Mouse (Mus musculus): Measurements from ENCODE around the gene Grm4. TPM values are rescaled to one million over a fixed set of nuclear protein-coding genes. Genes with fewer than 3 reads are reported as not detected.
A peak's percentile ranks its signal among the peaks of the same experiment; 100 is the strongest.
"Not testable (repeated sequence)": the region's sequence is repeated elsewhere in the genome, so short reads cannot be mapped to it uniquely, and the experiment has no call there.

Grm4 gene
- total RNA-seq, 2 experiments from 2014 or later: 0.11 to 0.14 TPM

- peak; percentile 25 to 35 for DNase-seq
- intact Hi-C loops (cut with DNase I): no loop called here
Observed at GRCm38 (mm10) chr17:27422726-27423381, 98.3 kb downstream of the Grm4 start.

- DNase-seq: no peak
- intact Hi-C loops (cut with DNase I): no loop called here
Observed at GRCm38 (mm10) chr17:27422371-27422725, 98.9 kb downstream of the Grm4 start.

GRCm38 (mm10) chr17:27421837-27422236 lies 99.4 kb downstream of the Grm4 start:
- intact Hi-C loops (cut with DNase I): no loop called here
- DNase-seq: no peak

GRCm38 (mm10) chr17:27409006-27409405 lies 112.2 kb downstream of the Grm4 start:
- DNase-seq: no peak
- intact Hi-C loops (cut with DNase I): no loop called here

- no peak for DNase-seq
- intact Hi-C loops (cut with DNase I): no loop called here
Observed at GRCm38 (mm10) chr17:27408531-27408930, 112.7 kb downstream of the Grm4 start.

- DNase-seq: no peak
- intact Hi-C loops (cut with DNase I): no loop called here
Observed at GRCm38 (mm10) chr17:27406956-27407355, 114.2 kb downstream of the Grm4 start.

GRCm38 (mm10) chr17:27405376-27406024 lies 115.7 kb downstream of the Grm4 start:
- intact Hi-C loops (cut with DNase I): no loop called here
- no peak for DNase-seq

- intact Hi-C loops (cut with DNase I): no loop called here
- DNase-seq: no peak
Observed at GRCm38 (mm10) chr17:27401200-27401599, 120.0 kb downstream of the Grm4 start.

- intact Hi-C loops (cut with DNase I): no loop called here
- no peak for DNase-seq
Observed at GRCm38 (mm10) chr17:27393931-27394330, 127.3 kb downstream of the Grm4 start.

GRCm38 (mm10) chr17:27393432-27393831 lies 127.8 kb downstream of the Grm4 start:
- intact Hi-C loops (cut with DNase I): no loop called here
- no peak for DNase-seq

GRCm38 (mm10) chr17:27392918-27393317 lies 128.3 kb downstream of the Grm4 start:
- DNase-seq: peak; percentile 4 to 6
- intact Hi-C loops (cut with DNase I): no loop called here

- intact Hi-C loops (cut with DNase I): no loop called here
- no peak for DNase-seq
Observed at GRCm38 (mm10) chr17:27390019-27390418, 131.2 kb downstream of the Grm4 start.

GRCm38 (mm10) chr17:27389221-27390000 lies 131.8 kb downstream of the Grm4 start:
- DNase-seq: no peak
- intact Hi-C loops (cut with DNase I): no loop called here

GRCm38 (mm10) chr17:27386438-27386837 lies 134.8 kb downstream of the Grm4 start:
- DNase-seq: no peak
- intact Hi-C loops (cut with DNase I): no loop called here

- DNase-seq: no peak
- intact Hi-C loops (cut with DNase I): no loop called here
Observed at GRCm38 (mm10) chr17:27385513-27386261, 135.5 kb downstream of the Grm4 start.

- no peak for DNase-seq
- intact Hi-C loops (cut with DNase I): no loop called here
Observed at GRCm38 (mm10) chr17:27382916-27383315, 138.3 kb downstream of the Grm4 start.

- DNase-seq; intact Hi-C loops (cut with DNase I): not testable (repeated sequence)
Observed at GRCm38 (mm10) chr17:27380911-27381459, 140.2 kb downstream of the Grm4 start.

- DNase-seq: no peak
- intact Hi-C loops (cut with DNase I): no loop called here
Observed at GRCm38 (mm10) chr17:27378977-27379376, 142.2 kb downstream of the Grm4 start.

- intact Hi-C loops (cut with DNase I): no loop called here
- DNase-seq: no peak
Observed at GRCm38 (mm10) chr17:27377151-27377550, 144.1 kb downstream of the Grm4 start.

GRCm38 (mm10) chr17:27375551-27375950 lies 145.7 kb downstream of the Grm4 start:
- intact Hi-C loops (cut with DNase I): no loop called here
- no peak for DNase-seq

Measured in heart, postnatal 36 days (tissue).